Mouse (Mus musculus): Measurements from ENCODE around the gene Sik2.

Sik2 gene

DNA sequence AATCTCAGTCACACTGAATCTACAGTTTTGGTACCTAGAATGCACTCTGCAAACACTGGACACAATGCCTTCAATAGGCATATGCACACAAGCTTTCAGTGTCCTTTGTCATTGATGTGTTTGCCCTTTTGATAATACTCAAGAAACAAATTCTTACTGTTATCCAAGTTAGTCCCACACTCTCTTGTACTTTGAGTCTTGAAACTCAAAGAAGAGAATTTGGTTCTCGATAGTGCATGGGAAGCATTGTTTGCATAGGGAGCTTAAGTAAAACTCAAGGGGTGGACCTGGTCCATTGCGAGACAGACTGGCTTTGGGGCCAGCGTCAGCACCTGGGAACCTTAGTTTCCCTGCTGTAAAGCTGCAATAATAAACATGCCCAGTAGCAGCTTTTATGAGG is 90.7 kb downstream of the Sik2 start:
- no peak for DNase-seq (ENCODE audit: low spot score)

- no peak for DNase-seq (ENCODE audit: low spot score)
Observed at GRCm38 (mm10) chr9:50911861-50912515, 96.9 kb downstream of the Sik2 start.

GRCm38 (mm10) chr9:50905321-50905720 is 103.6 kb downstream of the Sik2 start:
- DNase-seq (ENCODE audit: low spot score), result no peak

- no peak for DNase-seq (ENCODE audit: low spot score)
Observed at GRCm38 (mm10) chr9:50904196-50904847, 104.6 kb downstream of the Sik2 start.

- DNase-seq (ENCODE audit: low spot score), result no peak
Observed at GRCm38 (mm10) chr9:50900026-50900920, 108.6 kb downstream of the Sik2 start.

DNA sequence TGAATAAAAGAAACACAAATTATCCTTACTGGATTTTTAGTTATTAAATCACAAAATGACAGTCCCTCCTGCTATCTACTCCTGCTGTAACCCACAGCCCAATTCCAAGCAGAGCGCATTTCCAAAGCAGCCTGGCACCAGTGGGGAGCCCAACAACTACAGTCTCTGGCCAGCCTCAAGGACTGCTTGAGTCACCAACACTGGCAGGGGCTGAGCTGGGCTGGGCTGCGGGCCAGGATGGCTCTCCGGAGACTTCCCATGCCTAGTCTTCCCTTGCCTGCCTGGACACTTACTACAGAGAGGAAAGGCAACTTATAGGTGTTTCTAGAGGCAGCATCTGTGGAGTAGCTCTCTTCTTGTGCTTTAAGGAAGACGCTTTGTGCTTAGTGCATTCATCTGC is 115.2 kb downstream of the Sik2 start:
- peak; percentile 72 for DNase-seq (ENCODE audit: low spot score)

DNA sequence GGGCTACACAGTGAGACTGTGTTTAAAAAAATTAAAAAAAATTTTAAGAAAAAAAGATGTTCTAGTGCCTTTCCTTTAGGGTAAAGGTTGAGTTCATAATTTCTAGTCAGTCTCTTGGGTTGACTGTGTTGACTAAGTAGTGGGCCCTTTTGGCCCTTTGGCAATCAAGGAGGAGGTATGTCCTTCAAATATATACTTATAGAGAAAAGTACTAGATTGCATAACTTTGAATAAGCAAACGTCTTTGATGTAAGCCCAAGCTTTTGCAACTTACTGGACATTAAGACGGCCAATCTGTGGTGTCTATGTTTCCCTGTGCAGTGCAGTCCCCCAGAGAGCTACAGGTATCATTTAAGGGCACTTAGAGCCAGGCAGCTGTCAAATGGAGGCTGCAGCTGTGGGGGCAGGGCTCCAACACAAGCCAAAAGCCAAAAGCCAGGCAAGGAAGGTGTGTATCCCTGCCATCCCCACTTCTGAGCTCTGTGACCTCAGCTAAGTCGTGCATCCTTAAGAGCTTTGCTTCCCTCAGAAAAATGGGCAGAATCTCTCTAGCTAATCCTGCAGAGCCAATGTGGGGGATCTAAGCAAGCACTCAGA is 118.3 kb downstream of the Sik2 start:
- DNase-seq (ENCODE audit: low spot score), result no peak

DNA sequence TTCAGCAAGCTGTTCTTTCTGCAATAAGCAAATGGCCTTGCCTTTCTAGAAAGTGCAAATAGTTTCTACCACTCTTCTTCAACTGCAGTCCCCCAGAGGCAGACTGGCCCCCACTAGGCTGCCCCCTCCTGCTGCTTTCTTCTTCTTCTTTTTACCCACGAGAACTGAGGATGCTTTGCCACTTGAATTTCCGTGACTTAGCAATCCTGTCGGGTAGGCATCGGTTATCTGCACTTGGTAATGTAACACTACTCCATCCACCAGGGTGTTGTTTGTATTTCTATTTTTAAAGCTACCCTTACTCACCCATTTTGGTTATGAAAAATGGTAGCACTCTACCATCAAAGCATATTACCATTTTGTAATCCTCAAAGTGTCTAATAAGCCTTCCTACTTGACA is 118.9 kb downstream of the Sik2 start:
- DNase-seq (ENCODE audit: low spot score), result no peak

- no peak for DNase-seq (ENCODE audit: low spot score)
Observed at GRCm38 (mm10) chr9:50889211-50889610, 119.7 kb downstream of the Sik2 start.

GRCm38 (mm10) chr9:50887351-50887750 is 121.5 kb downstream of the Sik2 start:
- DNase-seq (ENCODE audit: low spot score), result no peak

DNA sequence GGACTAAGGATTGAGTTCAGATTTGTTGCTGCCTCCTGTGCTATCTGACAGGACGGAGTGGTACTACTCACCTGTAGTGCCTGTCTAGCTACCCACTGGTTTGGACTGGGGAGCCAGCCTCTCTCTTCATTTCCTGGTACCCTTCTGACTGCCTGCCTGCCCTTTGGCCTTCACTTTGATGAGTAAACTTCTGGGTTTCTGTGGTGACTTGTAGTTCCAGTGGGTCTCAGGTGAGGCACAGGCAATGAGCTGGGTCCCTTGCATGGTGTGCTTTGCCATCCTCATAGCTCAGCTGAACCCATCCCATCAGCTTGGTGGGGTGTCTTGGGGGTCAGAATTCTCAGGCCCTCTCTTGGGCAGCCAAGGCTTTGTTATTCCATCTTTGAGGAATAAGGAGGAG is 122.0 kb downstream of the Sik2 start:
- no peak for DNase-seq (ENCODE audit: low spot score)

DNA sequence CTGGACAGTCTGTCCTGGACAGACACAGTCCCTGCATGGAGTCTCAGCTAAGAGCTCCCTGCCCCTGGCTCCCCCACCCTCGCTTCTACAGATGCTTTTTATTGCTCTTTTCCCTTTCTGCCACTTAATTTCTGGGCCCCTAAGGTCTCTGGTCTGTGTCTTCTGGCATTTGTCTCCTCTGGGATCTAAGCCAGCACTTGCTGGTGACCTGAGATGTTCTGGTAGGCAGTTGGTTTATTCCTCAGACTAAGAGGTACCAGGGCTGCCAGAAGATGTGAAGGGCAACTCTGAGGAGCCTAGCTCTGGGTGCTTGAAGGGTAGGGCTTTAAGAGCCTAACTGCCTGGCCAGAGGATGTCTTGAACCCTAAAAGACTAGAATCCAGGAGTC is 123.3 kb downstream of the Sik2 start:
- DNase-seq (ENCODE audit: low spot score), result no peak

GRCm38 (mm10) chr9:50884741-50885599 is 123.9 kb downstream of the Sik2 start:
- peak; percentile 44 for DNase-seq (ENCODE audit: low spot score)

DNA sequence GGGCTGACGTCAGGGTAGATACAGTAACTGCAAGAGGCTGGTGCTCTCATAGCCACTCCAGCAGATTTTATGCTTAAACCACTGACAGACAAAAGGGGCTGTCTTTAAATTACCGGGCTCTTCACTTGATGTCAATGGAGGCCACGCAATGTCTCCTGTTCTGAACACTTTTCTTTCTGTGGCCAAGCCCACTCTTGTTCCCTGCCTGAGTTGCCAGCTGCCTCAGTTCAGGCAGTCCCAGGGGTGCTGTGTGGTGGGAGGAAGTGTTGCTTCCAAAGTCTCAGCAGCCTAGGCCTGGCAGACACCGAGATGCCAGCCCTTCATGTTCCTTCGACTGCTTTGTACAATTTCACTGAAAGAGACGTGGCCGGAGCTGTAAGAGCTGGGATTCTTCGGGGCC is 124.8 kb downstream of the Sik2 start:
- DNase-seq (ENCODE audit: low spot score), result no peak

DNA sequence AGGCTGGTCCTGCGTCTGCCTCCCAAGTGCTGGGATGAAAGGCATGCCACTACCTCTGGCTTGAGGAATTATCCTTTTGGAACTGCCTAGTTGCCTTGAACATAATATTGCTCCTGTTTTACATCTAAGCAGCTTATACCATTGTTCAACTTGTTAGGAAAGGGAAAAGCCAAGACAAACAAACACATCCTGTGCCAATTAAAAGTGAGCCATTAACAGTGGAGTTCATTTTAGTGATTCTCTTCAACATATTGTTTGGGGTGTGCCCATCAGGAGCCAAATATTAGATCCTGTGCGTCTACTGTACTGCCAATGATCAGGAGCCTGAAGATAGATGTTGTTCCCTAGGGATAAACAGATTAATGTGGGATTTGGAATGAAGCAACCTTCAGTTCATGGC is 126.7 kb downstream of the Sik2 start:
- DNase-seq (ENCODE audit: low spot score), result no peak

GRCm38 (mm10) chr9:50877431-50877830 is 131.4 kb downstream of the Sik2 start:
- DNase-seq (ENCODE audit: low spot score), result no peak

- DNase-seq (ENCODE audit: low spot score), result no peak
Observed at GRCm38 (mm10) chr9:50876287-50876686, 132.6 kb downstream of the Sik2 start.

GRCm38 (mm10) chr9:50875470-50875869 is 133.4 kb downstream of the Sik2 start:
- no peak for DNase-seq (ENCODE audit: low spot score)

GRCm38 (mm10) chr9:50874031-50874430 is 134.8 kb downstream of the Sik2 start:
- DNase-seq (ENCODE audit: low spot score), result no peak

DNA sequence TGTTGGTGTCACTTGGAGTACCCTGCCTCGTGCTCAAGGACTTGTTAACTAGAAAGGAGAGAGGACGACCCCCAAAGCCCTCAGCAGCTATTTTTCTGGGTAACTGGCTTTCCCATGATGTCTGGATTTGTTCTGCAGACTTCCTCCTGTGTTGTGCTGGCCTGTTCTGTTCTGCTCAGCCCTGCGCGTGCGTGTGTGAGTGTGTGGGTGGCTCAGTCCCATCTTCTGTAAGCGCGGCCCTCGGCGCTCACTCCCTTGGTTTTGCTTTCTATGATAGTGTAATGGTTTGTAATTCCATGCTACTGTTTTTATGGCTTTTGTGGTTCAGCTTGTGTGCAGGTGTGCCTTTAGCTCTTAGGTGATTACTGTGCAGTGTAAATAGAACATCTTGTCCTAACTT is 135.7 kb downstream of the Sik2 start:
- DNase-seq (ENCODE audit: low spot score), result no peak

GRCm38 (mm10) chr9:50868182-50868581 is 140.7 kb downstream of the Sik2 start:
- no peak for DNase-seq (ENCODE audit: low spot score)

DNA sequence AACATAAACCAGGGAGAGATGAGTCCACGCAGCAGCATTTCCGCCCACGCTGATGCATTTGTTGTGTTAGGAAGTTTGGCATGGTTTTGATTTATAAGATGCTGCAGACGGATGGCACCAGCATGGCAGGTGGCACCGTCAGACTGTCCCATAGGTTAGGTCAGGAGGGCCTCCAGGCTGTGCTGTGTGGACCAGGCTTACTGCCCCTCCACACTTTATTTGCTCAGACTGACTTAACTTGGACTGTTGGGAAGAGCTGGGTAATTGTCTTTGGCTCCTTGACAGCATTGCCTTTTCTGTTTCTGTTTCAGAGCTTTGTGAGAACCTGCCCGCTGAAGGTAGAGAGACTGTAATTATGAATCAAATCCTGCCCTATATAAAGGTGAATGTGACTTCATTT is 141.9 kb downstream of the Sik2 start:
- DNase-seq (ENCODE audit: low spot score), result no peak

All from ovary, adult 18-20 months (tissue).